Mouse (Mus musculus): Measurements from ENCODE around the gene Ccdc13. TPM values are rescaled to one million over a fixed set of nuclear protein-coding genes. Genes with fewer than 3 reads are reported as not detected.

The Ccdc13 gene
- polyA plus RNA-seq, 1 experiment from 2014 or later: 0.39 TPM

- Histone ChIP-seq H3K9ac (no peak overlapping the region), H3K27me3 (ENCODE audit: insufficient read depth, low read length) (no peaks in the 10 kb centered on the region), H3K4me2 (no peak overlapping the region), H3K4me1 (ENCODE audit: insufficient read depth) (no peaks in the 10 kb centered on the region), H3K4me3 (ENCODE audit: low read depth, low read length) (no peak overlapping the region), H3K9me3 (ENCODE audit: low read depth, low read length) (no peaks in the 10 kb centered on the region), H3K27ac (ENCODE audit: low read depth) (no peak overlapping the region), H3K36me3 (ENCODE audit: insufficient read depth) (no peaks in the 10 kb centered on the region)
- no peak for TF ChIP-seq CTCF (IDR thresholded peaks at IDR 0.05; ENCODE audit: low read depth)
- ATAC-seq (ENCODE audit: insufficient read depth) (no peak), DNase-seq (no peak)
- 59% methylated on average over 5 of the region's 5 CpGs for WGBS
Measured at GRCm38 (mm10) chr9:121820765-121821164, 18.5 kb downstream of the Ccdc13 start.

- no peaks in the 10 kb centered on the region for H3K9me3 ChIP-seq (ENCODE audit: low read depth, low read length)
- no peak overlapping the region for H3K4me3 ChIP-seq (ENCODE audit: low read depth, low read length)
- H3K4me1 ChIP-seq (ENCODE audit: insufficient read depth): no peaks in the 10 kb centered on the region
- no peak for TF ChIP-seq CTCF (IDR thresholded peaks at IDR 0.05; ENCODE audit: low read depth)
- H3K4me2 ChIP-seq: no peak overlapping the region
- H3K36me3 ChIP-seq (ENCODE audit: insufficient read depth): no peaks in the 10 kb centered on the region
- H3K27ac ChIP-seq (ENCODE audit: low read depth): no peak overlapping the region
- DNase-seq (no peak), ATAC-seq (ENCODE audit: insufficient read depth) (no peak)
- WGBS: 41% methylated on average over 7 of the region's 7 CpGs
- no peak overlapping the region for H3K9ac ChIP-seq
- H3K27me3 ChIP-seq (ENCODE audit: insufficient read depth, low read length): no peaks in the 10 kb centered on the region
Measured at GRCm38 (mm10) chr9:121819771-121820471, 19.3 kb downstream of the Ccdc13 start.

- WGBS: 55% methylated on average over 9 of the region's 9 CpGs
- TF ChIP-seq CTCF (IDR thresholded peaks at IDR 0.05; ENCODE audit: low read depth): no peak
- Histone ChIP-seq H3K9me3 (ENCODE audit: low read depth, low read length) (no peaks in the 10 kb centered on the region), H3K4me3 (ENCODE audit: low read depth, low read length) (no peak overlapping the region), H3K36me3 (ENCODE audit: insufficient read depth) (no peaks in the 10 kb centered on the region), H3K9ac (no peak overlapping the region), H3K4me2 (no peak overlapping the region), H3K27ac (ENCODE audit: low read depth) (no peak overlapping the region), H3K27me3 (ENCODE audit: insufficient read depth, low read length) (no peaks in the 10 kb centered on the region), H3K4me1 (ENCODE audit: insufficient read depth) (no peaks in the 10 kb centered on the region)
- DNase-seq (no peak), ATAC-seq (ENCODE audit: insufficient read depth) (no peak)
Measured at GRCm38 (mm10) chr9:121819073-121819770, 20.0 kb downstream of the Ccdc13 start.

- Histone ChIP-seq H3K36me3 (ENCODE audit: insufficient read depth) (no peaks in the 10 kb centered on the region), H3K9ac (no peak overlapping the region), H3K27me3 (ENCODE audit: insufficient read depth, low read length) (no peaks in the 10 kb centered on the region), H3K27ac (ENCODE audit: low read depth) (no peak overlapping the region), H3K4me2 (no peak overlapping the region), H3K4me3 (ENCODE audit: low read depth, low read length) (no peak overlapping the region), H3K9me3 (ENCODE audit: low read depth, low read length) (no peaks in the 10 kb centered on the region), H3K4me1 (ENCODE audit: insufficient read depth) (peaks cover under 1% of the 10 kb centered on the region; the same call in 1 of the 2 replicates)
- ATAC-seq (ENCODE audit: insufficient read depth) (no peak), DNase-seq (no peak)
- TF ChIP-seq CTCF (IDR thresholded peaks at IDR 0.05; ENCODE audit: low read depth): no peak
- 53% methylated on average over 6 of the region's 6 CpGs for WGBS
Measured at GRCm38 (mm10) chr9:121815183-121815582, 24.1 kb downstream of the Ccdc13 start.

GRCm38 (mm10) chr9:121810081-121810821 lies 29.0 kb downstream of the Ccdc13 start:
- no peaks in the 10 kb centered on the region for H3K27me3 ChIP-seq (ENCODE audit: insufficient read depth, low read length)
- H3K4me3 ChIP-seq (ENCODE audit: low read depth, low read length): no peak overlapping the region
- no peak overlapping the region for H3K9ac ChIP-seq
- DNase-seq: no peak
- TF ChIP-seq CTCF (IDR thresholded peaks at IDR 0.05; ENCODE audit: low read depth): no peak
- no peak for ATAC-seq (ENCODE audit: insufficient read depth)
- 31% methylated on average over 15 of the region's 15 CpGs for WGBS
- H3K27ac ChIP-seq (ENCODE audit: low read depth): no peak overlapping the region
- 0 out of 2 replicates have a peak overlapping the region, but pooled peaks have one; percentile 12 for H3K4me2 ChIP-seq
- no peaks in the 10 kb centered on the region for H3K36me3 ChIP-seq (ENCODE audit: insufficient read depth)
- no peaks in the 10 kb centered on the region for H3K9me3 ChIP-seq (ENCODE audit: low read depth, low read length)
- H3K4me1 ChIP-seq (ENCODE audit: insufficient read depth): peaks cover 3% of the 10 kb centered on the region; the same call in 1 of the 2 replicates

- H3K27me3 ChIP-seq (ENCODE audit: insufficient read depth, low read length): no peaks in the 10 kb centered on the region
- H3K9ac ChIP-seq: no peak overlapping the region
- no peak overlapping the region for H3K4me2 ChIP-seq
- H3K27ac ChIP-seq (ENCODE audit: low read depth): no peak overlapping the region
- 66% methylated on average over 3 of the region's 3 CpGs for WGBS
- H3K9me3 ChIP-seq (ENCODE audit: low read depth, low read length): no peaks in the 10 kb centered on the region
- ATAC-seq (ENCODE audit: insufficient read depth): no peak
- no peak for DNase-seq
- no peak overlapping the region for H3K4me3 ChIP-seq (ENCODE audit: low read depth, low read length)
- TF ChIP-seq CTCF (IDR thresholded peaks at IDR 0.05; ENCODE audit: low read depth): no peak
- peaks cover 3% of the 10 kb centered on the region; the same call in 1 of the 2 replicates for H3K4me1 ChIP-seq (ENCODE audit: insufficient read depth)
- no peaks in the 10 kb centered on the region for H3K36me3 ChIP-seq (ENCODE audit: insufficient read depth)
Measured at GRCm38 (mm10) chr9:121808511-121808910, 30.8 kb downstream of the Ccdc13 start.

- DNase-seq (no peak), ATAC-seq (ENCODE audit: insufficient read depth) (no peak)
- H3K27me3 ChIP-seq (ENCODE audit: insufficient read depth, low read length): no peaks in the 10 kb centered on the region
- H3K4me3 ChIP-seq (ENCODE audit: low read depth, low read length): no peak overlapping the region
- H3K9ac ChIP-seq: no peak overlapping the region
- TF ChIP-seq CTCF (IDR thresholded peaks at IDR 0.05; ENCODE audit: low read depth): no peak
- no peaks in the 10 kb centered on the region for H3K9me3 ChIP-seq (ENCODE audit: low read depth, low read length)
- no peak overlapping the region for H3K27ac ChIP-seq (ENCODE audit: low read depth)
- H3K4me1 ChIP-seq (ENCODE audit: insufficient read depth): peaks cover 3% of the 10 kb centered on the region; the same call in 1 of the 2 replicates
- no peak overlapping the region for H3K4me2 ChIP-seq
- H3K36me3 ChIP-seq (ENCODE audit: insufficient read depth): no peaks in the 10 kb centered on the region
- WGBS: 51% methylated on average over 7 of the region's 7 CpGs
Measured at GRCm38 (mm10) chr9:121807947-121808346, 31.3 kb downstream of the Ccdc13 start.

Measured in lung, embryonic 14.5 days (tissue).